Mouse (Mus musculus): ENCODE data around the gene Ddah1.

DNA sequence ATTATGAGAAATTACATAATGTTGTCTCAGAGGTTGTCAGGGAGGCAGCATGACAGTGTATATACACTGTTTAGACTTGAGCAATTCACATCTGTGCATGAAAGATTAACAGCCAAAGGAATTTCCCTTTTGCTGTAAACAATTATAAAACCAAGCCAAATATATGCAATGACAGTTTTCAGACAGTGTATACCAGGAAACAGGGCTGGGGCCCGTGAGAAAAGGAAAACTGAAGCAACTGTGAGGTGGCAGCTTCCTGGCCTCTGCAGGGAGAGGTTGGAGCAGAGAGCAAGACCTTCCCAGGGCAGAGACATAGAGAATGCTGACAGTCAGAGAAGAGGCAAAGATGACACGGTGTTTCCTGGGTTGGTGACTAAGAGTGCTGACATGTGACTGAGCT lies 62.0 kb downstream of the Ddah1 start:
- TF ChIP-seq CTCF (IDR thresholded peaks at IDR 0.05; ENCODE audit: low read depth, low read length) (no peak), POLR2A (IDR thresholded peaks at IDR 0.05; ENCODE audit: borderline replicate concordance, low read depth, low read length) (no peak)

All from bone marrow macrophage, adult 2 months (primary cell).